ENCODE assay signal across 8 mouse cellular contexts in the genomic region with DNA sequence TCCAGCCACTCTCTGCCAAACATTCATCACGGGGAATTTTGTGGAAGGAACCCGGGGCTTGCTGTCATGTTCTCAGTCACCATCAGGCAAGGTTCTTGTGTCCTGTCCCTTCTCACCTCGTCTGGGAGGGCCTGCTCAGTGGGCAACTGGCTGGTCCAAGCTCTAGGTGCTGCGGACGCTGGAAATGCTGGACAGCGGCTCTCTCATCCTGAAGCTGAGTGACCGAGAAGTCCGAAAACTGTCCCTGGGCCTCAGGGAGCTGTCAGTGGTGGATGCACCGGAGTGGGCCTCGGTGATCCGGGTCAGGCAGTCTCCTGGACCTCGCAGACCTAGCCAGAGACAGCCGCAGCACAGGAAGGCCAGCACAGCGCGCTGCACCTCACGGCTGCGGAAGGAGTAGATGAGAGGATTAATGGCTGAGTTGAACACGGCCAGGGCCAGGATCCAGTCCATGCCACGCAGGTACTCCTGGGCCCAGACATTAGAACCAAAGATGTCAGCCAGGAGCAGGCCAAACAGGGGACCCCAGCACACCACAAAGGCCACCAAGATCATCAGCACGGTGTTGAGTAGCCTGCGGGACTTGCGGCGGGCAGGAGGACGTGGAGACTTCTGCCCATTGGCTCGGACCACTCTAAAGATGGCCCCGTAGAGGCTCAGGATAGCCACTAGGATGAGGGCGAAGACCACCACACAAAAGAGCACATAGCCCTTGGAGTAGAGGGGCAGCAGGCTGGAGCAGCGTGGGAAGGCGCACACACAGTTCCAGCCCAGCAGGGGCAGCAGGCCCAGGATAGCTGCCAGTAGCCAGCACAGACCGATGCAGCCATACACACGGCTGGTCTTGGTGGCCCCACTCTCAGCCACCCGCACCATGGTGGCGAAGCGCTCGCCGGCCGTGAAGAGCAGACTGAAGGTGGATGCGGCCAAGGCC. TPM values are rescaled to one million over a fixed set of nuclear protein-coding genes. Genes with fewer than 3 reads are reported as not detected.
DNase-seq lines count a peak whose midpoint lies in the region; ATAC-seq and TF ChIP-seq lines count a peak whose summit lies in the region.

No protein-coding gene starts in this region.

- peaks cover 35% of the 10 kb centered on the region for H3K4me1 ChIP-seq in hindbrain, embryonic 13.5 days (replicated peaks)
- H3K4me1 ChIP-seq in hindbrain, embryonic 12.5 days, result peaks cover 25% of the 10 kb centered on the region
- peaks cover 14% of the 10 kb centered on the region for H3K4me1 ChIP-seq in testis, adult 2 months (ENCODE audit: control insufficient read depth, insufficient read depth, low read length)
- H3K4me1 ChIP-seq in hindbrain, postnatal 0 days (ENCODE audit: insufficient read depth, low read length), result peaks cover 15% of the 10 kb centered on the region

- ATAC-seq in hindbrain, embryonic 13.5 days (ENCODE audit: low FRiP score), result no peak
- no peak for ATAC-seq in hindbrain, embryonic 12.5 days (ENCODE audit: low FRiP score)
- ATAC-seq in hindbrain, postnatal 0 days, result no peak

- TF ChIP-seq CTCF in testis, adult 2 months (IDR thresholded peaks at IDR 0.05; ENCODE audit: control insufficient read depth, insufficient read depth, insufficient replicate concordance, low read depth, low read length), result peak; percentile 27; the same call in 1 of the 2 replicates
- TF ChIP-seq CTCF in hindbrain, postnatal 0 days (IDR thresholded peaks at IDR 0.05; ENCODE audit: low read depth), result peak; percentile 30; the same call in 1 of the 2 replicates

- H3K9me3 ChIP-seq in hindbrain, embryonic 13.5 days, result no peaks in the 10 kb centered on the region
- H3K9me3 ChIP-seq in hindbrain, embryonic 12.5 days (replicated peaks), result no peaks in the 10 kb centered on the region
- H3K9me3 ChIP-seq in hindbrain, postnatal 0 days (ENCODE audit: low read length), result no peaks in the 10 kb centered on the region

- no peak for DNase-seq in testis, postnatal 14 days (ENCODE audit: low spot score)
- DNase-seq in hindbrain, postnatal 0 days (ENCODE audit: low spot score), result no peak
- DNase-seq in thymus, postnatal 36 days, result peak; percentile 35 to 56
- no peak for DNase-seq in embryo, embryonic 10 days (ENCODE audit: low spot score)
- no peak for DNase-seq in kidney, postnatal 36 days

- H3K4me2 ChIP-seq in hindbrain, embryonic 13.5 days, result no peak overlapping the region
- H3K4me2 ChIP-seq in hindbrain, embryonic 12.5 days (replicated peaks), result no peak overlapping the region
- H3K4me2 ChIP-seq in hindbrain, postnatal 0 days (ENCODE audit: low read depth, low read length), result no peak overlapping the region

- H3K27ac ChIP-seq in hindbrain, embryonic 13.5 days, result no peak overlapping the region
- H3K27ac ChIP-seq in hindbrain, embryonic 12.5 days, result no peak overlapping the region
- H3K27ac ChIP-seq in testis, adult 2 months (ENCODE audit: control insufficient read depth, insufficient read depth, low read depth, low read length), result no peak overlapping the region
- H3K27ac ChIP-seq in hindbrain, postnatal 0 days, result no peak overlapping the region

- no peak for TF ChIP-seq POLR2A in testis, adult 2 months (IDR thresholded peaks at IDR 0.05; ENCODE audit: control insufficient read depth, low read depth, low read length)

- no peaks in the 10 kb centered on the region for H3K36me3 ChIP-seq in hindbrain, embryonic 13.5 days
- no peaks in the 10 kb centered on the region for H3K36me3 ChIP-seq in hindbrain, embryonic 12.5 days
- H3K36me3 ChIP-seq in testis, adult 2 months (ENCODE audit: control insufficient read depth, insufficient read depth, low read length), result no peaks in the 10 kb centered on the region
- no peaks in the 10 kb centered on the region for H3K36me3 ChIP-seq in hindbrain, postnatal 0 days (ENCODE audit: insufficient read depth, low read length)

- no peak overlapping the region for H3K4me3 ChIP-seq in hindbrain, embryonic 13.5 days
- no peak overlapping the region for H3K4me3 ChIP-seq in hindbrain, embryonic 12.5 days
- H3K4me3 ChIP-seq in testis, adult 2 months (ENCODE audit: control insufficient read depth, low read depth, low read length), result no peak overlapping the region
- no peak overlapping the region for H3K4me3 ChIP-seq in hindbrain, postnatal 0 days (ENCODE audit: low read length)

- peak overlapping the region; percentile 55; the same call in 1 of the 2 replicates for H3K9ac ChIP-seq in hindbrain, embryonic 13.5 days
- H3K9ac ChIP-seq in hindbrain, embryonic 12.5 days, result no peak overlapping the region
- H3K9ac ChIP-seq in hindbrain, postnatal 0 days (replicated peaks; ENCODE audit: low read length), result no peak overlapping the region

- peaks cover 8% of the 10 kb centered on the region for H3K27me3 ChIP-seq in hindbrain, embryonic 13.5 days
- H3K27me3 ChIP-seq in hindbrain, embryonic 12.5 days, result peaks cover 8% of the 10 kb centered on the region
- H3K27me3 ChIP-seq in testis, adult 2 months (ENCODE audit: control insufficient read depth, insufficient read depth, low read length), result no peaks in the 10 kb centered on the region
- no peaks in the 10 kb centered on the region for H3K27me3 ChIP-seq in hindbrain, postnatal 0 days (ENCODE audit: insufficient read depth, low read length)

- 88% methylated on average over 38 of the region's 38 CpGs for WGBS in hindbrain, embryonic 13.5 days
- WGBS in hindbrain, embryonic 12.5 days, result 88% methylated on average over 38 of the region's 38 CpGs
- WGBS in hindbrain, postnatal 0 days, result 82% methylated on average over 38 of the region's 38 CpGs

RNA-seq across cellular contexts. Expression of a gene that starts 1.3 kb away (rescaled TPM):
- 0.93 and 0.95 TPM in 2 replicates for polyA plus RNA-seq in hindbrain, embryonic 13.5 days (2015; fragmentation: Nextera tagmentation; extraction: Ambion mirVana)
- polyA plus RNA-seq in hindbrain, embryonic 12.5 days (2016; fragmentation: Nextera tagmentation; extraction: Ambion mirVana), result 0.52 and 0.65 TPM in 2 replicates
- 0.04 and 0.13 TPM in 2 replicates for polyA plus RNA-seq in testis, adult 2 months (2012; rRNA removed)
- total RNA-seq in hindbrain, postnatal 0 days (2014; rRNA removed), result 0.40 and 1.3 TPM in 2 replicates
- 0.38 and 0.40 TPM in 2 replicates for polyA plus RNA-seq in hindbrain, postnatal 0 days (2015; fragmentation: Nextera tagmentation; extraction: Ambion mirVana)

RNA-seq across cellular contexts. Expression of a gene that starts 2.4 kb away (rescaled TPM):
- polyA plus RNA-seq in hindbrain, embryonic 13.5 days (2015; fragmentation: Nextera tagmentation; extraction: Ambion mirVana), result 56.0 and 62.1 TPM in 2 replicates
- polyA plus RNA-seq in hindbrain, embryonic 12.5 days (2016; fragmentation: Nextera tagmentation; extraction: Ambion mirVana), result 75.1 and 79.5 TPM in 2 replicates
- polyA plus RNA-seq in testis, adult 2 months (2012; rRNA removed), result 70.4 and 71.3 TPM in 2 replicates
- 124 and 170 TPM in 2 replicates for total RNA-seq in hindbrain, postnatal 0 days (2014; rRNA removed)
- 66.3 and 66.5 TPM in 2 replicates for polyA plus RNA-seq in hindbrain, postnatal 0 days (2015; fragmentation: Nextera tagmentation; extraction: Ambion mirVana)

RNA-seq across cellular contexts. Expression of a gene that starts 16.1 kb away (rescaled TPM):
- 61.3 and 69.0 TPM in 2 replicates for polyA plus RNA-seq in hindbrain, embryonic 13.5 days (2015; fragmentation: Nextera tagmentation; extraction: Ambion mirVana)
- polyA plus RNA-seq in hindbrain, embryonic 12.5 days (2016; fragmentation: Nextera tagmentation; extraction: Ambion mirVana), result 37.1 and 41.3 TPM in 2 replicates
- polyA plus RNA-seq in testis, adult 2 months (2012; rRNA removed), result 147 and 163 TPM in 2 replicates
- total RNA-seq in hindbrain, postnatal 0 days (2014; rRNA removed), result 93.9 and 128 TPM in 2 replicates
- polyA plus RNA-seq in hindbrain, postnatal 0 days (2015; fragmentation: Nextera tagmentation; extraction: Ambion mirVana), result 40.1 and 43.2 TPM in 2 replicates

RNA-seq across cellular contexts. Expression of a gene that starts 25.4 kb away (rescaled TPM):
- 1.2 and 1.7 TPM in 2 replicates for polyA plus RNA-seq in hindbrain, embryonic 13.5 days (2015; fragmentation: Nextera tagmentation; extraction: Ambion mirVana)
- 0.75 and 0.82 TPM in 2 replicates for polyA plus RNA-seq in hindbrain, embryonic 12.5 days (2016; fragmentation: Nextera tagmentation; extraction: Ambion mirVana)
- 1.0 and 1.2 TPM in 2 replicates for polyA plus RNA-seq in testis, adult 2 months (2012; rRNA removed)
- total RNA-seq in hindbrain, postnatal 0 days (2014; rRNA removed), result 2.5 and 9.8 TPM in 2 replicates
- 1.2 and 1.9 TPM in 2 replicates for polyA plus RNA-seq in hindbrain, postnatal 0 days (2015; fragmentation: Nextera tagmentation; extraction: Ambion mirVana)

RNA-seq across cellular contexts. Expression of a gene that starts 43.1 kb away (rescaled TPM):
- polyA plus RNA-seq in hindbrain, embryonic 13.5 days (2015; fragmentation: Nextera tagmentation; extraction: Ambion mirVana), result 21.3 and 22.4 TPM in 2 replicates
- polyA plus RNA-seq in hindbrain, embryonic 12.5 days (2016; fragmentation: Nextera tagmentation; extraction: Ambion mirVana), result 30.9 and 31.5 TPM in 2 replicates
- 9.8 and 9.9 TPM in 2 replicates for polyA plus RNA-seq in testis, adult 2 months (2012; rRNA removed)
- 17.2 and 26.5 TPM in 2 replicates for total RNA-seq in hindbrain, postnatal 0 days (2014; rRNA removed)
- 33.8 and 34.6 TPM in 2 replicates for polyA plus RNA-seq in hindbrain, postnatal 0 days (2015; fragmentation: Nextera tagmentation; extraction: Ambion mirVana)

Comparison
In these comparisons a context has a peak if more than half of its experiments do, and no peak if none do; other contexts are left out.
1. DNase-seq: peak in thymus, postnatal 36 days (2 of 2); none in testis, postnatal 14 days (single experiment), hindbrain, postnatal 0 days (single experiment), embryo, embryonic 10 days (single experiment) and kidney, postnatal 36 days (0 of 2).